Mouse (Mus musculus): ENCODE measurements around the gene Lpin2.

DNA sequence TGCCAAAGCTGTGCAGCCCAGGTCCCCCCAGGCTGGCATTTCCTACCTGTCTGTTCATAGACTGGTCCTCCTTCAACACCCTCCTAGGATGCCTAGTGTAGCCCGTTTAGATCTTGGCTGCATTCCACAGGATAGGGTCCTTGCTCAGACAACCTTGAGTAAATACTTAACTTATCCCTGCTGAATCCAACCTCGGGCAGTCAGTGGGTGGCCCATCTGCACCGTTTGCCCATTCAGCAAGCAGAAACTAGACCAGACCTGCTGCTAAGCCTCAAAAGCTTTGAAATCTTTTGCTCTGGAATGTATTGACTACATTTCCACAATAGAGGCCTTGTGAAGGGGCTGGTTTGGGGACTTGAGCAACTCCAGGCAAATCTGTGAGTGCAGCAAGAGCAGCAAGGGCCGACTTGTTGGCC, 23.2 kb upstream of the Lpin2 start:
- TF ChIP-seq POLR2A (IDR thresholded peaks at IDR 0.05; ENCODE audit: borderline replicate concordance, extremely low read depth, low read depth, low read length) (no peak), CTCF (IDR thresholded peaks at IDR 0.05; ENCODE audit: insufficient read depth, low read length) (no peak)

Data from lung, adult 2 months (tissue).